Mouse (Mus musculus) small intestine, adult 2 months (tissue): ENCODE measurements at regions not wholly inside any gene's neighbourhood (a gene's known extent, or its start where the extent isn't known, plus 50 kb on each side); places are given as distances from the start of the nearest gene placed in this dataset.

Experiments
- H3K27ac ChIP-seq: fragments of 200-500 bp; 2 replicates; pipeline ENCODE4 v1.5.1; 2012; ENCODE audit warnings: low read depth, low read length, control low read depth, inconsistent platforms; ENCODE audit not compliant: insufficient read depth
- H3K27me3 ChIP-seq: fragments of 200-500 bp; 2 replicates; pipeline ENCODE4 v1.6.1; 2012; ENCODE audit warnings: mild to moderate bottlenecking, moderate library complexity, low read length, inconsistent platforms; ENCODE audit not compliant: control insufficient read depth, insufficient read depth
- H3K36me3 ChIP-seq: fragments of 200-500 bp; 2 replicates; pipeline ENCODE4 v1.6.1; 2012; ENCODE audit warnings: mild to moderate bottlenecking, low read length, control low read depth, inconsistent platforms; ENCODE audit not compliant: control insufficient read depth, insufficient read depth
- H3K4me1 ChIP-seq: fragments of 200-500 bp; 2 replicates; pipeline ENCODE4 v1.6.1; 2012; ENCODE audit warnings: low read length, inconsistent platforms, mixed read lengths; ENCODE audit not compliant: control insufficient read depth, insufficient read depth, insufficient read length
- H3K4me3 ChIP-seq: fragments of 200-500 bp; 2 replicates; pipeline ENCODE4 v1.5.1; 2012; ENCODE audit warnings: low read depth, mild to moderate bottlenecking, control low read depth, inconsistent platforms, low read length, moderate library complexity
- CTCF ChIP-seq: fragments of 200-500 bp; IDR thresholded peaks from 2 replicates; pipeline ENCODE4 v1.5.1; 2012; ENCODE audit warnings: low read depth, mild to moderate bottlenecking, control low read depth, inconsistent platforms, low read length, moderate library complexity, mixed read lengths; ENCODE audit not compliant: insufficient replicate concordance, insufficient read length; ENCODE audit errors: extremely low read depth
- POLR2A ChIP-seq: fragments of 200-500 bp; IDR thresholded peaks from 2 replicates; pipeline ENCODE4 v1.6.1; 2012; ENCODE audit warnings: low read depth, mild to moderate bottlenecking, control low read depth, inconsistent platforms, low read length, moderate library complexity
- WGBS: fragments of 180-500 bp; shearing (Covaris S2); methylation state at CpG from one replicate; pipeline ENCODE4 v1.1.7; 2018; 5-methylcytosine and 5-hydroxymethylcytosine counted together

DNA sequence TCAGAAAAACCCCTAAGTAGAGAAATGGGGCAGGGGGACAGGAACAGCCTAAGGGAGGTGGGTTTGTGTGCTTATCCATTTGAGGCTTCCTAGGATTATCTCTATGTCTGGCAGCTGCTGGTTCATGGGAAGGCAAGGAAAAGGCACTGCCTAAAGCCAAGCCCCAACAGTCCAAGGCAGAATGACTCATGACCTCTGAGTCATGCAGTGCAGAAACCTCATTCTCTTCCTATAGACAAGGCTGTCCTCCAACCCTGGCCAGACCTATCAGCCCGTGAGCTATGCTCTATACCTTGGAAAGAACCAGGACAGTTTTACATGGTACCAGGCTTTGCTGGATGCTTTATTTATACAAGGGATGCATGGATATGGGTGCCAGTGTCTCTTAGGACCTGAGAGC lies 120.2 kb downstream of the Tmem121 start:
- Histone ChIP-seq H3K27ac (no peak overlapping the region), H3K4me1 (no peaks in the 10 kb centered on the region), H3K27me3 (no peaks in the 10 kb centered on the region), H3K36me3 (no peaks in the 10 kb centered on the region), H3K4me3 (no peak overlapping the region)
- TF ChIP-seq POLR2A = no peak
- TF ChIP-seq CTCF = no peak
- WGBS = 55% methylated on average over 1 of the region's 1 CpGs

DNA sequence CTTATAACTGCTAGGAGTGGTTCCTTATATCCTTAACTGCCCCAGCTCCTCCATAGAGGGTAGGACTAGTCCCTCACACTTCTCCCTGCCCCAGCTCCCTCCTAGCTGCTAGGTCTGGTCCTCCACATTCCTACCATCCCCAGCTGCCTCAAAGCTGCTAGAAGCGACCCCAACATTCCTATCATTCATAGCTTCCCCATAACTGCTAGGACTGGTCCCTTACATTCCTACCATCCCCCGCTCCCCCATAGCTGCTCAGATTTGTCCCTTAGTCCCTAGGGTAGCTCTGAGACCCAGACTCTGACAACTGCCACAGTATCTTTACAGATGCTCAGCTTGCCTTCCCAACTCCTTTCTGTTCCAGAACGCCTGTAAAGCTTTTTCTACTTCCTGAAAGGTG lies 127.6 kb downstream of the Tmem121 start:
- H3K4me1 ChIP-seq = no peaks in the 10 kb centered on the region
- no peak overlapping the region for H3K4me3 ChIP-seq
- H3K36me3 ChIP-seq = no peaks in the 10 kb centered on the region
- no peaks in the 10 kb centered on the region for H3K27me3 ChIP-seq
- 33% methylated on average over 3 of the region's 3 CpGs for WGBS
- H3K27ac ChIP-seq = no peak overlapping the region
- TF ChIP-seq POLR2A (no peak), CTCF (no peak)

DNA sequence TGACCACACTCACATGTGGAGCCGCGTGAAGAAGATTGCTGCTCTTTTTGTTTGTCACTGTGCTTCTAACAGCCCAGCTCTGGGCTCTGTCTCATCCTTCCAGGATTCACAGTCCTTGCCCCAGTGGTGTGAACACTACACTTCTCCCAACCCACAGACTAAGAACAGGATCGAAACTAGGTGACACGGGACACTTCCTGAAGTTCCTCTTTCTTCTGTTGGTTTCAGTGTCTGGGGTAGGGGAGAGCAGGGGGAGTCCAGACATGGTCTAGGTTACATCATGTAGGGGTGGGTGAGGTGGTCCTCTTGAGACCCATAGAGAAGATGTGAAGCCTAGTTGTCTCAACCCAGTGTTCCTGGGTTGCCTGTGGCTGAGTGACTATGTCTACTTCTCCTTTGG lies 128.9 kb downstream of the Tmem121 start:
- WGBS = 86% methylated on average over 4 of the region's 4 CpGs
- Histone ChIP-seq H3K4me3 (no peak overlapping the region), H3K27me3 (no peaks in the 10 kb centered on the region), H3K27ac (no peak overlapping the region), H3K4me1 (no peaks in the 10 kb centered on the region), H3K36me3 (no peaks in the 10 kb centered on the region)
- TF ChIP-seq POLR2A = no peak
- no peak for TF ChIP-seq CTCF

DNA sequence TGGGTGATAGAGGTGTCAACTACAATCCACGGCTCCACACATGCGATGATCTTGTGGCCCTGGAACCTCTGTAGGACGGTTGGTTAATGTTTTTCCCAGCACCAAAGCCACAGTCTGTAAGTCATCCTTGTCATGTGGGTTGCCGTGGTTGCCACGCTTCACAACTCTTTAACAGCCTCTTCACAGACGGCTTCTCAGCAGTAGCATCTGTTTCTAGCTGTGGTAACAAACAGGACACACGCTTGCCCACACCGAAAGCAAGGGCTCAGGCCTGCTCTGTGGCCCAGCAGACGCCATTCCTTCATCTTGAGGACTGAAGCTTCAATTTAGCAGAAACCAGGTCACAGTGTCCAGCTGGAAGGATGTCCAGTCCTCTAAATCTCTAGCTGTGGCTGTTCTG lies 135.4 kb downstream of the Tmem121 start:
- Histone ChIP-seq H3K36me3 (no peaks in the 10 kb centered on the region), H3K4me3 (no peak overlapping the region), H3K27me3 (no peaks in the 10 kb centered on the region), H3K4me1 (no peaks in the 10 kb centered on the region), H3K27ac (no peak overlapping the region)
- WGBS = 66% methylated on average over 9 of the region's 9 CpGs
- TF ChIP-seq CTCF = no peak
- no peak for TF ChIP-seq POLR2A

DNA sequence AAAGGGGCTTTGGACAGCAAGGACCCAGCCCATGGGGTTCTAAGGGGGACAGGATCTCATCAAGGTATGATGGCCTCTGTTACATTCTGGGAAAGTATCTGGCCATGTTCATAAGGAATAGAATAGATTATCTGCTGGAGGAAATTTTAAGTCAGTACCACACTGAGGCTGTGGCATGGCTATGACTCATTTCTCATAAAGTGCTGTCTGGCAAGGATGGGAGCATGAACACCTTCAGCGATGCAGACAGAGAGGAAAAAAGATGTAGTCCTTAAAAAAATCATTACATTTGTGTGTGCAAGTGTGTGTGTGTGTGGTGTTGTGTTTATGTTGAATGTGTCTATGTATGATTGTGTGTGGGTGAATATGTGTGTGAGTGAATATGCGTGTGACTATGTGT lies 136.4 kb downstream of the Tmem121 start:
- TF ChIP-seq CTCF (no peak), POLR2A (no peak)
- H3K36me3 ChIP-seq = no peaks in the 10 kb centered on the region
- no peaks in the 10 kb centered on the region for H3K27me3 ChIP-seq
- H3K27ac ChIP-seq = no peak overlapping the region
- no peaks in the 10 kb centered on the region for H3K4me1 ChIP-seq
- no peak overlapping the region for H3K4me3 ChIP-seq
- WGBS = 89% methylated on average over 2 of the region's 2 CpGs

DNA sequence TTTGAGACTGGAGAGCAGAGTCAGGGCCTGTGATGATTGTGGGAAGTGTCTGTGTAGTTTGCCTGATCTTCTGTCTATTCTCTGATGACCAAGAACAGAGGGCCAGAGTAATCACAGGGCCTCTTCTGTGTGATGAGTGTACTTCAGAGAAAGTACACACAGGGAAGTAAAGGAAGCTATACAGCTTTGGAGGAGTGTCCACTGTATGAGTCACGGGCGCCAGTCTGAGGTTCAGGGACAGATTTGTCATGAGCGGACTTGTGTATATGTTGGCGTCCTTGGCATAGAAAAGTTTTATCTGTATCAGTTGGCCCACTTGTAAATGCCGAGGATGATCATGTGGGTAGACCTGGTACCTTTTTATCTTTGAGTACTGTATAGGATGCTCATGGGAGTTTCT lies 142.1 kb downstream of the Tmem121 start:
- TF ChIP-seq POLR2A (no peak), CTCF (no peak)
- no peaks in the 10 kb centered on the region for H3K36me3 ChIP-seq
- WGBS = 79% methylated on average over 5 of the region's 5 CpGs
- H3K27me3 ChIP-seq = no peaks in the 10 kb centered on the region
- no peak overlapping the region for H3K27ac ChIP-seq
- no peak overlapping the region for H3K4me3 ChIP-seq
- no peaks in the 10 kb centered on the region for H3K4me1 ChIP-seq

DNA sequence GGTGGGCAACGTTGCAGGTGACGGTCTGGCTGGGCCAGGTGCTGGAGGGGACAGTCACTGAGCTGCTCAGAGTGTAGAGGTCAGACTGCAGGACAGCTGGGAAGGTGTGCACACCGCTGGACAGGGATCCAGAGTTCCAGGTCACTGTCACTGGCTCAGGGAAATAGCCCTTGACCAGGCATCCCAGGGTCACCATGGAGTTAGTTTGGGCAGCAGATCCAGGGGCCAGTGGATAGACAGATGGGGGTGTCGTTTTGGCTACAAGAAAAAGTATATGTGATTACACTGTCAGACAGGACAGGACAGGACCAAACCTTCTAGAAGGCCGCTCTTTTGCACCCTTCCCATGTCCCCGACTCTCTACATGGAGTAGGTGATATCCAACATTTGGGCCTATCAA lies 144.5 kb downstream of the Tmem121 start:
- TF ChIP-seq CTCF = no peak
- no peak for TF ChIP-seq POLR2A
- Histone ChIP-seq H3K36me3 (no peaks in the 10 kb centered on the region), H3K27ac (no peak overlapping the region), H3K4me3 (no peak overlapping the region), H3K27me3 (no peaks in the 10 kb centered on the region), H3K4me1 (no peaks in the 10 kb centered on the region)
- WGBS = 85% methylated on average over 6 of the region's 6 CpGs

DNA sequence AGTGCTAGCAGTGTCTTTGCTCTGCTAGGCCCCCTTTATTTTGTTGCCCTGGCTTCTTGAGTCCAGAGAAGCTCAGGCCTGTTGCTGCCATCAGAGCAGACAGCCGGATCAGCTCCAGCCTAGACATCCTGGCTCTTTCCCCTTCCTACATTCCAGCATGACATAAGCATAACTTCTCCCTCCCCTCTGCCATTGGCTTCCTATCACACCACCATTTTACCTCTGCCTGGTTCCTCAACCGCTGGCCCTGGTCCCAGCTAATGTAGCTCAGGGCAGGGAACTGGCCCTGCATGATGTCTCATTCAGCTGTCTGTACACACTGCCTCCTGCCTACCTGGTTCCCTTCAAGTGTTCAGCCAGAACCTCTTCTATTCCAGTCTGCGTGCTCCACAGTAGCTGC lies 146.5 kb downstream of the Tmem121 start:
- no peak overlapping the region for H3K27ac ChIP-seq
- TF ChIP-seq POLR2A (no peak), CTCF (no peak)
- no peak overlapping the region for H3K4me3 ChIP-seq
- no peaks in the 10 kb centered on the region for H3K36me3 ChIP-seq
- no peaks in the 10 kb centered on the region for H3K4me1 ChIP-seq
- H3K27me3 ChIP-seq = no peaks in the 10 kb centered on the region
- WGBS = 75% methylated on average over 3 of the region's 3 CpGs
